Mouse (Mus musculus) urinary bladder, postnatal 36 days (tissue): ENCODE results near the gene Ptp4a2.
"Not testable (repeated sequence)": the region's sequence is repeated elsewhere in the genome, so short reads cannot be mapped to it uniquely, and the experiment has no call there.

Experiments
- DNase-seq, 2 experiments: peaks; one replicate each; pipeline ENCODE4 v3.0.0; 2022; ENCODE audit warnings: low spot score in 2 of 2, mixed read lengths in 1 of 2

Ptp4a2 gene

GRCm38 (mm10) chr4:129810798-129811604 is at the start of gene Ptp4a2:
Ptp4a2 (plus strand) TSS chr4:129811219.
- DNase-seq, result peak; percentile 80 to 81

DNA sequence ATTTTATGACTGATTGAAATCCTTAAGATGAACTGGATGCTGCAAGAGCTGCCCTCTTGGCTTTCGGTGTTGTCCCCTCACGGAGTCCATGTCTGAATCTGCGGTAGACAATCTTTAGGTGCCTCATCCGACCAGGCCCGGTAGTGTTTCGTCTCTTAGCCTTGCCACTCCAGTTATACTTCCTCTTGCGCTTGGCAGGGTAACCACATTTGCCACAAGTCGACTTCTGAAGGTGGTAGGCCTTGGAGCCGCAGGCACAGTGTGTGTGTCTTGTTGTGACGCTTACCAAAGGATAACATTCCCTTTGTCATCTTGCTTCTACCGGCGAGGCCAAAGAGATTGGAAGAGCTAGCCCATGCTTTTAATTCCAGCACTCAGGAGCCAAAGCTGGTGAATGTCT is 49.4 kb upstream of the Ptp4a2 start:
- DNase-seq, result no peak

GRCm38 (mm10) chr4:129762496-129762895 is 48.5 kb upstream of the Ptp4a2 start:
- not testable (repeated sequence) for DNase-seq

- DNase-seq, result no peak
Observed at GRCm38 (mm10) chr4:129765351-129765750, 45.7 kb upstream of the Ptp4a2 start.

GRCm38 (mm10) chr4:129767782-129768181 is 43.2 kb upstream of the Ptp4a2 start:
- no peak for DNase-seq

DNA sequence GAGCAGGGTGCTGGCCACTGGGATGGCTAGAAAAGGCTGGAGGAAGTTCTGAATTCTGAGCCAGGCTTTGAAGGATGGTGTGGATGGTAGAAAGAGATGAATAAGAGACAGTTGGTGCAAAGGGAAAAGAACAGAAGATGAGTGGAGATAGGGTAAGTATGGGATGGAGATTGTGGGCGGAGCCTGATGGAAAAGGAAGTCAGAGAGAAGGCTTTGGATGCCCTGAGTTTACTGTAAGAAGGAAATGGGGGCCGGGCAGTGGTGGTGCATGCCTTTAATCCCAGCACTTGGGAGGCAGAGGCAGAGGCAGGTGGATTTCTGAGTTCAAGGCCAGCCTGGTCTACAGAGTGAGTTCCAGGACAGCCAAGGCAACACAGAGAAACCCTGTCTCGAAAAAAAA is 42.3 kb upstream of the Ptp4a2 start:
- DNase-seq, result not testable (repeated sequence)

DNA sequence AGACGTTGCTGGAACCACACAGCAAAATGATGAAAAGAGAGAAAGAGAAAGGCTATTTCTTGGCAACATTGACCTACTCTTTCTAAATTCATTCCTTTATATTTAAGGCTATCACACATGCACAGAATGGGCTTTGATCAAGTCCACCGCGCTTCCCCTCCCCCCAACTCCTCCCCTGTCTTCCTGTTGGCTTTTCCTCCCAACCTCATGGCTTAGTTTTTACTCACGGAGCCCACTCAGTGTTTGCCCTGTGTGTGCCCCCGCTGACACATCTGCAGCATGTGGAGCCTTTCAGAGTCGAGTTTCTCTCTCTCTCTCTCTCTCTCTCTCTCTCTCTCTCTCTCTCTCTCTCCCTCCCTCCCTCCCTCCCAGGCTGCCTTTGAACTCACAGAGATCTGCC is 40.4 kb upstream of the Ptp4a2 start:
- no peak for DNase-seq

DNA sequence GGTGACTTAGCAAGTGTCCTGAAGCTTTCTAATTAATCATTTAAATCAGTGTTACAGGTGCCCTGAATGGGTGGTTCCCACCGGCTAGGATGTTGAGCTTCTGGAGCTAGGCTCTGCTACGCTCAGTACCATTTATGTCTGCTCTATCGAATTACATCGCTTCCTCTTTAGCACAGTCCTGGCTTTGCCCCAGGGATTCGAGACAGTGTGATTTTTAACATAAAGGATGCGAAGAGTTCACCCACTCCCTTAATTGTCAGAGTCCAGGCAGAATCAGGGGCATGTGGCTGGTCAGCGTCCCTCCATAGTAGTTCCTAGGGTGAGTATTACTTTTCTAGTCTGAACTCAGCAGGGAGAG is 39.7 kb upstream of the Ptp4a2 start:
- no peak for DNase-seq

- no peak for DNase-seq
Observed at GRCm38 (mm10) chr4:129771672-129772521, 39.1 kb upstream of the Ptp4a2 start.

DNA sequence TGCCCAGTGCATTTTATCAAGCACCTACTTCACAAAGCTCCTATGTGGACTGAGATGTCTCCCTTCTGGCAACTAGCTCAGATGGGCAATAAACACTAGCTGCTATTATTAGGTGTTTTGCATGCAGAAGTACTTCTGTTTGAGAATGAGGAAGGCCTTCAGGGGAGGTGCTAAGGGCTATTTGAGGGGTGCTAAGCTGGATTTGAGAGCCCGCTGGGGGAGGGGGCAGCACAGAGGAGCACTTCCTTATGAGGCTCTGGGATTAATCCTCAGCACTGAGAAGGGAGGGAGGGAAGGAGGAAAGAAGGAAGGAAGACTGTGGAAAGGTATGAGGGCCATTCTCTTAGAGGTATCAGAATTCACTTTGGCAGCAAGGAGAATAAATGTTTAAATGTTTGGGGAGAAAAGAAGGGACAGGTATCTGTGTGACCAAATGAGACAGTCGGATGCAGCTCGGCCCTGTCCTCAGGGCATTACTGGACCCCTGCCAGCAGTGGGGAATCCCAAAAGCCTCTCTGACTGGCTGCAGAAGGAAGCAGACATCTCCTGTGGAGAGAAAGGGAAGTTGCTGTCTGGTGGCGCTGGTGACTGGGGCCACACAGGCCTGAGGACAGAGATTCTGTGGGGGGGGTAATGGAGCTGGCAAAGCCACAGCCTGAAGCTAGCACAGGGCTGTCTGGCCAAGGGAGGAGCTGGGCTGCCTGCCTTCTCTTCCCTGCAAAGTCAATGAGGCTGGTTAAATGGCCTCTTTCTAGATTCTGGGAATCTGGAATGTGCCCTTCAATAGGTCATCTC is 28.9 kb upstream of the Ptp4a2 start:
- peak in 1 of 2 experiments; percentile 15 for DNase-seq

- DNase-seq, result no peak
Observed at GRCm38 (mm10) chr4:129782857-129783331, 28.1 kb upstream of the Ptp4a2 start.

- no peak for DNase-seq
Observed at GRCm38 (mm10) chr4:129783506-129783905, 27.5 kb upstream of the Ptp4a2 start.

DNA sequence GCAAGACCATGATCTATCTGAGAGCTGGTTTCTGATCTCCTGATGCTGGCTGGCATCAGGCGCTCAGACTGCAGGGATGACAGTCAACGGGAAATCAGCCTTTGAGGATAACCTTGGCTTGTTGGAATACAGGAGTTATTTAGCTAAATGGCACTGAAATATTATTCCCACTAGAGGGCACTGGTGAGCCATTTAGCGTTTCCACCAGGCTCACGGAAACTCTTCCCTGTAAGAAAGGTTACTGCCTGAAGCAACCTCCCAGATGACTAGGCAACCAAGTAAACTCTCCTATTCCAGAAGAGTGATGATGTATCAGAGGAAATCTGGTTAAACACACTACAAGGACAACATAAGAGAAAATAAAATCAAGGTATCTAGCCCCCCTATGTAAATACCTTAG is 25.8 kb upstream of the Ptp4a2 start:
- DNase-seq, result peak; percentile 60 to 65

- no peak for DNase-seq
Observed at GRCm38 (mm10) chr4:129788693-129789092, 22.3 kb upstream of the Ptp4a2 start.

- DNase-seq, result no peak
Observed at GRCm38 (mm10) chr4:129789635-129790034, 21.4 kb upstream of the Ptp4a2 start.

DNA sequence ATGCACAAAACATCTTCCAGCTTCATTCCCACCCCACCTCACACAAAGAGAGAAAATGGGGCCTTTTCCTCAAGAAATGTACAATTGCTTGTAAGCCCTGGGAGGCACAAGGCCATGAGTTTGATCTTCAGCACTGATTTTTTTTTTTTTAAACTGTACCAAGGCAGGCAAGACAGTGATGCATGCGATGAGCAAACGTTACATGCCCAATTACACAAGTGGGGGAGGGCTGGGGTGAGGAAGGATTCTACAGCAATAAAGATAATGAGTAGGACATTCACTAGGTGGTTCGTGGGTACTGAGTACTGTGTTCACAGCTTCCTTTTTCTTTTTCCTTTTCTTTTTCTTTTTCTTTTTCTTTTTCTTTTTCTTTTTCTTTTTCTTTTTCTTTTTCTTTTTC is 20.5 kb upstream of the Ptp4a2 start:
- no peak for DNase-seq

DNA sequence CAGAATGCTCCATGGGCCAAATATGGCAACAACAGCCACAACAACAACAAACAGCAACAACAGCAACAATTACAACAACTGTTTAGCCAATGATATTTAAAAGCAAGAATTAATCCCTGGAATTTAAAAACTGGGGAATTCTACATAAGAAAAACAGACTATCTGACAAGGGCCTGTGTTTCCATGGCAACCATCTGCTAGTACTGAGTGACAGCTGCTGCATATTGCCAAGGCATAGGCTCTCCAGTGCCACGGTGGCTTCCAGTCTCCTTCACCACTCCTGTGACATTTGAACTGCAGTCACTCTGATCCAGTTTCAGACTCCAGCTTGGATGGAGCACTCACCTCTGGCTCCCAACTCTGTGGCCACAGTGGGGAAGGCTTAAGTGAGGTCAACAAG is 19.6 kb upstream of the Ptp4a2 start:
- DNase-seq, result no peak

GRCm38 (mm10) chr4:129792666-129793202 is 18.3 kb upstream of the Ptp4a2 start:
- DNase-seq, result no peak

- DNase-seq, result peak; percentile 63 to 70
Observed at GRCm38 (mm10) chr4:129793713-129794329, 17.2 kb upstream of the Ptp4a2 start.

DNA sequence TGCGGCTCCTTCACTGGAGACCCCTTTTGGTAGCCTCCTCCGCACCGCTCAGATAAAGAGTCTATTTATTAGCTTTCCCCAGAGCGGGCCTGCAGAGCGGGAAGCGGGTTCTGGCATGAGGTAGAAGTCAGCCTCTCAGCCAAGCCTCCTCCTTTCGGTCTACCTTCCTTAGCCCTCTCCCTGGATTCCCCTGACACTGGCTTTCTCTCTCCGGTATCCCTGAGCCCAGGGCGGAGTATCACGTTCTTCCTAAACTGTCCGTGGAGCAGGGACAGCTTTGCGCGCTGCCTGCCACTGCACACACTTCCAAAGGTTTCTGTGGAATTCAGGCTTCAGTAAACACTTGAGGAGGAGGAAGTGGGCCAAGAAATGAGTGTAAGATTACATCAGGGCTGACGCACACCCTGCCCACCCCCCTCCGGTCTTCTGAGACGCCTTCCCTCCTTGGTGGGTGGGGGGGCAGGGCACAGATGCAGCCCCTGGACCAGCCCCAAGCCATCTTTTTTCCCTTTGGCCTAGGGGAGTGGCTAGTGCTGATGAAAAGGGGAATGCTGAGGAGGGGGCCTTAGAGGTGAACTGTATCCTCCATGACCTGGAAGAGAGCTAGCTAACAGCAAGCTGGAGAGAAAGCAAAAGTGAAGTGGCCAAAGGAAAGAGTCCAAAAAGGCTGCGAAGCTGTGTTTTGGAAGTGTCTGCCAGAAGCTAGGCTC is 15.7 kb upstream of the Ptp4a2 start:
- peak; percentile 44 to 51 for DNase-seq

DNA sequence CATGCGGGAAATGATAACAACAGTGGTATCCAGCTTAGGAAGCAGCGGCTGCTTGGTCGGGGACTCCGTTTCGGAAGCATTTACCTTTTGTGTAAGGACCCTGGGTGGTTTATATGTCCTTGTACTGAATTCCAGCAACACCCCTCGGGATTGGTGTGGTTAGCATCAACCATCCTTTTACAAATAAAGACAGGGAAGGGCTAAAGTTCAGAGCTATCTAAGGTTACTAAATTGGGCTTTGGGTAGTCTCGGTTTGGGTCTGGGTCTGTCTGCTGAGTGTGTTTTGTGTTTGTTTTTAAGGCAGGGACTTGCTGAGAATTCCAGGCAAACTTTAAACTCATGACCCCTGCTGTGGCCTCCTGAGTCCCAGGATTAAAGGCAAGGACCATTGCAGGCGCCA is 15.2 kb upstream of the Ptp4a2 start:
- no peak for DNase-seq
